18 mouse cellular contexts compared by ENCODE assay signal in the genomic region with DNA sequence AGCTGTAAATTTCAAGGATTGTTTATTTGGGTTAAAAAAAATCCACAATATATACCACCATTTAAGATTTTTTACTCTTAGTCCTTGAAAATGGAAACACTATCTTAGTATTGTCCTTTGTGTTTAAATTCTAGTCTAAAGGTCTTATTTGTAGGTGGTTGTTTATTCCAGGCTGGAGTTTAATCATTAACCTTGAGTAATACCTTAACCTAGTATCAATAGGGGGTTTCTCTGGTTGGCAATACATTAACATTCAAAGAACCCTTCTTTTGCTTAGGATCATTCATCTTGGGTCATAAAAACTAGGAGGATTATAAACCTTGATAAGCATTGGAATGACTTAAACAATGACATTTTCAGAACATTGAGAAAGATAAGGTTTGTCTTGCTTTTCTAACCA.
"Had no signal": no experiment of that assay in that cellular context is flagged by ENCODE, and none has a peak within 500 bp of the region (broad histone marks: within the 10 kb centered on the region; RNA-seq: fewer than 3 reads in every experiment).

No protein-coding gene starts in this region.

- DNase-seq: lung, embryonic 14.5 days; lung, postnatal 10 days; lung, postnatal 4 days; midbrain, embryonic 14.5 days; retina, postnatal 1 day; right cerebral cortex, adult 18-20 months; right cerebral cortex, postnatal 25 days; right cerebral cortex, postnatal 4 days; spleen, adult 18-20 months; thymus, adult 18-20 months; thymus, postnatal 14 days; thymus, postnatal 36 days had no signal

- H3K9me3 ChIP-seq: midbrain, embryonic 10.5 days; midbrain, embryonic 12.5 days; neural tube, embryonic 13.5 days; neural tube, embryonic 15.5 days had no signal

- ATAC-seq: midbrain, embryonic 16.5 days had no signal

- H3K9ac ChIP-seq: lung, embryonic 14.5 days; midbrain, embryonic 12.5 days; neural tube, embryonic 13.5 days; neural tube, embryonic 15.5 days had no signal

- H3K4me3 ChIP-seq: midbrain, embryonic 10.5 days; midbrain, embryonic 12.5 days; myocyte; neural tube, embryonic 13.5 days; neural tube, embryonic 15.5 days had no signal

- H3K4me1 ChIP-seq: midbrain, embryonic 10.5 days; midbrain, embryonic 12.5 days; neural tube, embryonic 13.5 days; neural tube, embryonic 15.5 days had no signal

- H3K27ac ChIP-seq: midbrain, embryonic 10.5 days; midbrain, embryonic 12.5 days; neural tube, embryonic 13.5 days; neural tube, embryonic 15.5 days had no signal

- H3K27me3 ChIP-seq: midbrain, embryonic 12.5 days; neural tube, embryonic 15.5 days had no signal

- H3K36me3 ChIP-seq: midbrain, embryonic 10.5 days; midbrain, embryonic 12.5 days; neural tube, embryonic 13.5 days; neural tube, embryonic 15.5 days had no signal

- H3K4me2 ChIP-seq: lung, embryonic 14.5 days; midbrain, embryonic 12.5 days; neural tube, embryonic 13.5 days; neural tube, embryonic 15.5 days had no signal
